Mouse (Mus musculus) gastrocnemius, postnatal 4 days (tissue): ENCODE measurements at regions not wholly inside any gene's neighbourhood (a gene's known extent, or its start where the extent isn't known, plus 50 kb on each side); places are given as distances from the start of the nearest gene placed in this dataset.

ENCODE experiments used
- DNase-seq, 2 experiments: peaks; one replicate each; pipeline ENCODE4 v3.0.0; 2021 to 2022; ENCODE audit warnings: low spot score in 2 of 2, mixed read lengths in 2 of 2

DNA sequence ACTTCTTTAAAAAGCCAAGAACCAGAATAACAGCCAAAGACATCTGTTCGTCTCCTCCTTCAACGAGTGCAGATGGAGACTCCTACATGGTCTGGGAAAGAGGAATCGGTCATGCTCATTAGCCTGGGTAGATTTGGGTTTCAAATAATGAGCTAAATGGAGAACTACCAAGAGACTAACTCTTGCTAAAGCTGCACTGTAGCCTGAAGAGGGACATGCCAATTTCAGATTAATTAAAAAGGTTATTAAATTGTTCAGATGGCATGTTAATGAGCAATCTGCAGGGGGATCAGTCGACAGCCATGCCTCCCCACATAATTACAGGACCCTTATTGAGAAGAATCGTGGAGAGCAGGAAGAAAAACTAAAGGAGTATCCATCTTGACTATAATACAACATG lies 386.1 kb downstream of the Nedd1 start:
- no peak for DNase-seq

GRCm38 (mm10) chr10:92335141-92335540 lies 387.1 kb downstream of the Nedd1 start:
- DNase-seq: no peak

DNA sequence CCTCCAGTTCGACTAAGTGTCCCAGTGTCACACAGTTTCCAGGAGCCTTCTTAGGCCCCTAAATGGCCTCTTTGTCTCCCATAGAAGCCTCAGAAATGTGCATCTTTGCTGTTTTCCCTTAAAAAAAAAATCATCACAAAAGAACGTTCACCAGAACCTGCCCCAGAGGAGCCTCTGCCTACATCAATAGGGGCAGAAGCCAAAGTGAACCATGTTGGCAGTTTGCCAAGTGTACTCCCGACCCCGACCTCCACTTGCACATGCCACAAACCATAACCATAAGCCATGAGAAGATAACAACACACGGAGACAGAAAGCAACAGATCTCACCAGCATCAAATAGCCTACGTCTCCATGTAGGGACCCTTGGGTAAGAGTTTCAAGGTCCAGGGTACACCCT lies 388.4 kb downstream of the Nedd1 start:
- DNase-seq: no peak

- no peak for DNase-seq
Measured at GRCm38 (mm10) chr10:92333042-92333774, 389.0 kb downstream of the Nedd1 start.

- DNase-seq: no peak
Measured at GRCm38 (mm10) chr10:92330150-92330549, 392.1 kb downstream of the Nedd1 start.

GRCm38 (mm10) chr10:92329661-92330060 lies 392.6 kb downstream of the Nedd1 start:
- no peak for DNase-seq

DNA sequence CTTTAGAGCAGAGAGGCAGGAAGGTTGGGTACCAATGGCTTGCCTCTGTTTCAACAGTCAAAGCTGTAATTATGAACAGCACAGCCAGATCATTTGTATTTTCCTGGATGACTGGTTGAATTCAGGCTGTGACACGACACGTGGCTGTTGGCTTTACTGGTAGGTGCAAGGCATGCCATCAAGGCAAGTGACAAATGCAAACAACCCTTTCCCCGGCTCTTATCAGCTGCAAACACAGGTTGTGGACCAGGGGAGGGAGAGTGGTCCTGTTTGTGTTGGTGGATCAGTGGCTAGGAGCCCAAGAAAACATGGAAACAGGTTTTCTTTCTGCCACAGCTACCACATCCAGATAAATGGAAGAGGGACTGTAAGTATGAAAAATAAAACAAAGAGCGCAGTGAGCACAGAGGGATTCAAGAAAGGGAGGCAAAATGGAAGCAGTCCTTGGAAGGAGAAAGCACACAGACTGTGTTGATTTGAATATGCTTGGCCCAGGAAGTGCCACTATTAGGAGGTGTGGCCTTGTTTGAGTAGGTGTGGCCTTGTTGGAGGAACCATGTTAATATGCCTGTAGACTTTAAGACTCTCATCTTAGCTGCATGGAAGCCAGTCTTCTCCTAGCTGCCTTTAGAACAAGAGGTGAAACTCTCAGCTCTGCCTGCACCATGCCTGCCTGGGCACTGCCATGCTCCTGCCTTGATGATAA lies 396.8 kb downstream of the Nedd1 start:
- DNase-seq: no peak

- no peak for DNase-seq
Measured at GRCm38 (mm10) chr10:92314606-92315005, 407.6 kb downstream of the Nedd1 start.

GRCm38 (mm10) chr10:92312278-92312677 lies 409.9 kb downstream of the Nedd1 start:
- no peak for DNase-seq

GRCm38 (mm10) chr10:92308643-92309042 lies 413.6 kb downstream of the Nedd1 start:
- no peak for DNase-seq

DNA sequence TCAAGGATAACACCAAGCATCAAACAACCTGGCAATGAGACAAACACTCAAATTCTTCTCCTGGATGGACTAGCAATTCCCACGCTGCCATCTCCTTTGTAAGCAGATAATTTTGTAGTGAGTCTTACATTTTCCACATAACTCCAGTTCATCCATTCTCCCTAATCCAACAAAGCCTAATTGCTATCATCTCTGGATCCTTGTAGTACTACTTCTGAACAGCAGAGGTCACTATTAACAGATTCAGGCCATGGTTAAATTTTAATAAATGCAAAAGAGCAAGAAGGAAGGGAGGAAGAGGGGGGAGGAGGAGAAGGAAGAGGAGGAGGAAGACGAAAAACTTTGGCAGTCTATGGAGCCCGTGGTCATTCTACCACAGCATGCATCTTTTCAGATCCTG lies 414.4 kb downstream of the Nedd1 start:
- no peak for DNase-seq

DNA sequence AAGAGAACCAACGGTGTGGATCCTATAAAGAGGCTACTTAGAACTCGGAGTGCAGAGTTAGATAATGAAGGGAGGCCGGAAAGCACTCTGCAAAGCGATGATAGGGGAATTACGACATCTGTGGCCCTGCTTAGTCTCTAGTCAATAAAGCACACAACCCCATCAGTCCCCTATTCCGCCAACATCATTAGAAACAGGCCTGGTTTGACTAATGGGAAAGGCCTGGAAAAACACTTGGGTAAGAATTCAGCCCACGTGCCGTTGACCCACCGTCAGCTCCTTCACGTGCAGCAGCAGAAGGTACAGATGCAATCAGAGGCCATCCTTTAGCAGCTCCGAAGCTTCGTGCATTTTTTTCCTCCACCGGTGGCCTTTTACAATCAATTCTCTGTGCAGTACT lies 423.5 kb downstream of the Nedd1 start:
- no peak for DNase-seq

DNA sequence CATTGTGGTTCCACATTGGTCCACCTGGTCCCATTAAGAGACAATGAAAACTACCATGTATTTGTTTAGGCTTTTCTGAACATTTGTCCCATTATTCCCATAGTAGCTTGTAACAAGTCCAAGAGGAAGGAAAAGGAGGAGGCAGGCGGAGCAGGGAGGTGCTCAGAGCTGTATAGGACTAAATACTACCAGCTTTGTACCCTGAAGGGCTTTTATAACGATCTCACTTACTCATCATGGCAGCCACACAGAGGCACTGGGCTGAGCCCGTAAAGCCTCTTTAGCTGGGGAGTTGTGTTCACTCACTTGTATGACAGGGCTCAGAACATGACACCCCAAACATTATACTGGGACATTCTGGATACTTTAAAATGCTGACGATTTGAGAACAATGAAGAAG lies 425.4 kb downstream of the Nedd1 start:
- no peak for DNase-seq

DNA sequence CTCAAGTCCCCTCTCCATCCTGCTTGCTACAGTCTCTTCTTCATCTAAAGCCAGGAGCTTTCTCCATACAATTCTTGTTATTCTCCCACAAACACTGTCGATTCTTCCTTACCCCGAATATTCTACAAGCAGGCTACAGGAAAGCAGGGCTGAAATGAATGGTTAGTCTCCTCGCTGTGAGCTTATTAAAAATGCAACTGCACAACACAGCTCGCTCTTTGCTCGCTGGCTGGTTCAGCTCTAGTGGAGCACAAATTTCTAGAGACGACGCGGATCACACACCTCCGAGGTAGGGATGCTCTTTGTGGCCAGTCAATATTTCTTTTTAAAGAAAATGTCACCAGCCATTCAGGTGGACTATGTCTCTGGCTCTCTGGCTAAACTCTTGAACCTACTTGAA lies 425.9 kb downstream of the Nedd1 start:
- no peak for DNase-seq

- DNase-seq: no peak
Measured at GRCm38 (mm10) chr10:92293261-92293660, 429.0 kb downstream of the Nedd1 start.

GRCm38 (mm10) chr10:92289230-92289629 lies 433.0 kb downstream of the Nedd1 start:
- DNase-seq: no peak

DNA sequence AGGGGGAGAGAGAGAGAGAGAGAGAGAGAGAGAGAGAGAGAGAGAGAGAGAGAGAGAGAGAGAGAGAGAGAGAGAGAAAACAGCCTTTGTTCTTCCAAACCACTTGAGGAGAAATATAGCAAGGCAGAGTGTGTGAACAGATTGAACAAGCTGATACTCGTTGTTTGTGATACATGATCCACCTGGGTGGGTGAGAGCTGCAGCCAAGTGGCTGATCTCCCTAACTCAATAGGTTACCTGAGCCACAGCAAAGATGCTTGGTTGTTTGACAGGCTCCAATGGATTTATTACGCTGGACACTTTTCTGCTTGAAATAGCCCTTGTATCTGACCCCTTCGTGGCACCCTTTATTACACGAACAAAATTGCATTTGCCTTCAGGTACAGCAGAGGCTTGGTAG lies 438.0 kb downstream of the Nedd1 start:
- no peak for DNase-seq

GRCm38 (mm10) chr10:92277981-92278380 lies 444.2 kb downstream of the Nedd1 start:
- DNase-seq: no peak

DNA sequence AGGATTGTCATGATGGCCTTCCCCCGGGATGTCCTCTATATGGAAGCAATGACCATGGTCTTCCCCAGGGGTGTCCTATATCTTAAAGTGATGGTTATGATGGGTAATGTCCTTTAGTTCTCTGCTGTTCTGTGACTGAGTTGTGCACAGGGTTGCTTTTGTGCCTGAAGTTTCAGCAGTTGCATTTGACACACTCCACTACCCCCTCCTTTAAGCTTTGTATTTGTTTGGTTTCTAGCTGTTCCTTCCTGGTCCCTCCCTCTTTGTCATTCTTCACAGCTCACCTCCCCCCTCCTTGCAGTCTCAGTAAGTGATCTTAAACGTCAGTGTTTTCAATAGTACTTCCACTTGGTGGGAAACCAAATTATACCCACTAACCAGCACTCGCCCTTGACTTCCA lies 464.4 kb downstream of the Nedd1 start:
- DNase-seq: no peak

- no peak for DNase-seq
Measured at GRCm38 (mm10) chr10:92248648-92249047, 473.6 kb downstream of the Nedd1 start.

GRCm38 (mm10) chr10:92247449-92247805 lies 474.8 kb downstream of the Nedd1 start:
- DNase-seq: no peak

DNA sequence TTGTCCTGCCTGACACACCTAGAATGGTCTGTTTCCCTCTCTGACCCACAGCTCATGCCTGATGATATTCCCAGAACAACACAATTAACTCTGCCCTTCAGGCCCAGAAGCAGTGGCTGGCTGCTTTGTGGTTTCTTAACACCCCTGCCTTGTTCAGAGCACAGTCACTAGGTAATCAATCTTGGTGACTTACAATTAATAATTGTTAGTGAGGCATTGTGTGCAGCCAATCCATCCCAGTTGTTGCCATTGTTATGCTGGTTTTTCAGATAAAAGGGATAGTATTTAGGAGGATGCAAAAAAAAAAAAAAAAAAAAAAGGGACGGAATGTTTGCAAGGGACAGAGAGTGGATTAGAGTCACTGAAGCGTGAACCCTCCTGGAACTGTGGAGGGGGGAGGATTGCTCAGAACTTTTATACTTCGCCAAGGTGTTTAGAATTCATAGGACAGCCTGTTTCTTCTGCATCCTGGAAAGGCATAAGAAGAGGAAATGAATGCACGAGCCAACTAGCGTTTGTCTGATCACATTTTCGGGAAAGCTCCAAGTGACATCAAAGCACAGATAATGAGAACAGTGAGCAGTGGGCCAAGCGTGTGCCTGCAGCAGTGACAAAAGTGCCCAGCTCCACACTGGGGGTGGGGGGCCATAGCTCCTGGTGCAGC lies 475.3 kb downstream of the Nedd1 start:
- no peak for DNase-seq
